Mouse (Mus musculus) small intestine, adult 2 months (tissue): ENCODE measurements around the gene Olfr525.

Experiments
- CTCF ChIP-seq: fragments of 200-500 bp; IDR thresholded peaks from 2 replicates; pipeline ENCODE4 v1.5.1; 2012; ENCODE audit warnings: low read depth, mild to moderate bottlenecking, control low read depth, inconsistent platforms, low read length, moderate library complexity, mixed read lengths; ENCODE audit not compliant: insufficient replicate concordance, insufficient read length; ENCODE audit errors: extremely low read depth
- POLR2A ChIP-seq: fragments of 200-500 bp; IDR thresholded peaks from 2 replicates; pipeline ENCODE4 v1.6.1; 2012; ENCODE audit warnings: low read depth, mild to moderate bottlenecking, control low read depth, inconsistent platforms, low read length, moderate library complexity

DNA sequence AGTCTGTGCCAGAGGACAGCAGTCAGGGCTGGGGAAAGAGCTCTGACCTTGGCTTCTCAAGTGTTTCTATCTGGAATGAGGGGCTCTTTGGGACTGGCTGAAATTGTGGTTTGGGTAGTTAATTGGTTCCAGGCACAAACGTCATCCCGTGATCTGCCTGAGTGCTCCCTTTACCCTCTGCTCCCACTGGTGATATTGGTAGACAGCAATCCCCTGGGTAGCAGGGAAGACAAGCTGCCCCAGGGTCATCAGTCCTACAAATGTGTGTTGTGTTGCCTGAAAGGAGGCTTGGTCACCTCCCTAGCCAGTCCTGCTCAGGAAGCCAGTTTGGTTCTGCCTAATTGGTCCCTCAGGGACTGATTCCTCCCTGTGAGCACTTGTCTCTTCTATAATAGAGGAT is 13.1 kb downstream of the Olfr525 start, which contains the start of gene Olfr527:
- TF ChIP-seq POLR2A (no peak), CTCF (no peak)
